Mouse (Mus musculus) kidney, adult 11 months (tissue): ENCODE results near the gene Slc4a4.
A peak's percentile ranks its signal among the peaks of the same experiment; 100 is the strongest.

ENCODE experiments used
- DNase-seq: peaks from one replicate; pipeline ENCODE4 v3.0.0; 2022

Slc4a4 gene

DNA sequence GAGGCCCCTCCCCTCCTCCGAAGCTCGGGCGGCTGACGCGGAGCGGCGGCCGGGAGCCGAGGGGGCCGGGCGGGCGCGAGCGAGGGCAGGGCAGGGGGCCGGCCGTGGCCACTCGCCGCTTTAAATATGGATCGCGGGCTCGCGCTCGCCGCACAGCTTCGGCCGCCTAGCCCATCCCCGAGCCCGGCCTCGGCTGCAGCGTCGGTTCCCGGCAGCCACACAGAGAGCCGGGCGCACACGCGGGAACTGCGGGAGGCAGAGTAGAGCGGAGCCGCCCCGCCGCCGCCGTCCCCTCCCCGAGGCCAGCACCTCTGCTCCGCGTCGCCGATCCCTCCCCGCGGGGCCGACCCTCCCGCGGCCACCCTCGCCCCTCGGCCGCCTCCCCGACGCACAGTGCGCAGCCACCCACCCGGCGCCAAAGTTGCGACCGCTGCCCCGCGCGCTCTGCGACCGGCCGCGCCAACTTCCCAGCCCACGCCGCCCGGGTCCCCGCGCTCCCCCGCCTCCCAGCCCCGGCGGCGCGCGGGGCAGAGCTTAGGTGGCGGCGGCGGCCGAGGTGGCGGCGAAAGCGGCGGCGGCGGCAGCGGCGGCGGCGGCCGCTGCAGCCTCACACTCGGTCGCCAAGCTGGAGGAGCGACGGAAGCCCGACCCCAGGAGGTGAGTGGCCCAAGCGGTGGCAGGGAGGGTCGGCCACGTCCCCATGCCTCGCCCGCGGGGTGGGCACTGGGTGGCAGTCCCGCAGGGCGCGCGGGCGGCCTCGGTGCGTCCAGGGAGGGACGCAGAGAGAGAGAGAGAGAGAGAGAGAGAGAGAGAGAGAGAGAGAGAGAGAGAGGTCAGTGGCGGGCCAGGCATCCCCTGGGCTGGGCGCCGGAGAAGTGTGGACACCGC, at the start of gene Slc4a4:
TSS of gene Slc4a4 (plus strand) at position 151 of the 888 bp plus-strand sequence.
- peak; percentile 8 for DNase-seq

GRCm38 (mm10) chr5:88840080-88840798, 46.4 kb upstream of the Slc4a4 start:
- DNase-seq: no peak

DNA sequence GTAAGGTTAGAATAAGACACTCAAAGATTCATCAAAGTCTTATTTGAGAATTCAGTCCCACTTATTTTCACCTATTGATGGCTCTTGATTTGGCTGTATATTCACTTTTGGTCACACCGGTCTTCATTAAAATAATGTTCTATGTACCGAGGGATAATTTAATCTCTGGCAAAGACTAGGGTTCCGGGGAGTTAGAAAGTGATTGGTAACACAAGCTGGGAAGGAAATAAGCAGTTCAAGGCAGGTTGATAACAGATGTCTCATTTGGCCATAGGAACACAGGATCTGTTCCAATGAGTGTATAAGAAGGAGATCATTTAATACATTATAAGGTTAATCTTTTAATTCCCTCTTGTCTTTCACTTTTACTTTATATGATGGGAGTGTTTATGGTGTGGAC, 29.3 kb upstream of the Slc4a4 start:
- no peak for DNase-seq

GRCm38 (mm10) chr5:88857801-88858200, 28.8 kb upstream of the Slc4a4 start:
- no peak for DNase-seq

GRCm38 (mm10) chr5:88858226-88858625, 28.4 kb upstream of the Slc4a4 start:
- no peak for DNase-seq

- DNase-seq: no peak
These were observed 24.5 kb upstream of the Slc4a4 start for GRCm38 (mm10) chr5:88862163-88862562.

GRCm38 (mm10) chr5:88862794-88863193, 23.8 kb upstream of the Slc4a4 start:
- DNase-seq: no peak

GRCm38 (mm10) chr5:88884101-88884500, 2.5 kb upstream of the Slc4a4 start:
- peak; percentile 19 for DNase-seq

DNA sequence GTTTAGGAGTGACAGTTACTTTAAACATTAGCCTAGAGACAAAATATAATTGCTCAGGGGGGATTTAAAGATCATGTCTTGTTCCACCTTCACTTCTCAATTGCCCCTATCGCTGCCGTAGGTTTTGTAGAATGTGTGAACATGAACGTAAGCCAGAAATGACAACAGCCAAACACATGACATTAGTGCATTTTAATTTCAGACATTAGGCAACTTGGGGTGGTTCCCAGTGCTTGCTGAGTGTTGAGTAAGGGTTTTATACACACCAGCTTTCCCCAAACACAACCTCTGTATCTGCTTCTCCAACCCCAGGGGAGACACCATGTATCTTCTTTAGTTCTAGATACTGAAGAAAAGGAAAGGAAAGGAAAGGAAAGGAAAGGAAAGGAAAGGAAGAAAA, 1.1 kb upstream of the Slc4a4 start:
- DNase-seq: no peak

DNA sequence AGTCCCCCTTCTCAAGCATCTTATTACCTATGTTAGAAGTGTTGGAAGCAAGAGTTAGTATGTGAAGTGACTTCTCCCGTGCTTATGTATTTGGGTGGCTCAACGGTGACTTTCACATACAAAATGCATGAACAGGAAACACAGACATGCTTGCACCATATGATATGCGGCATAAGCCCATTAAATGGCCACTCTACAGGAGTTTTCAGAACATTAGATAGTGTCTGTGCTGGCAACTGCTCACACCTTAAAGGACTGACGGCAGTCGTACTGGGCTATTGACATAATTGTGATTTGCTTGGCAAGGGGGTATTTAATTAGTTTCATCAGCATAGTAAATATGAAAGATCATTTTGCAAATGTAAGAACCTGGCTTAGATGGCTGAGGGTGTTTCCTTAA, 674 bp upstream of the Slc4a4 start:
- no peak for DNase-seq

- peak; percentile 17 for DNase-seq
These were observed 310 bp upstream of the Slc4a4 start for GRCm38 (mm10) chr5:88886349-88886667.

DNA sequence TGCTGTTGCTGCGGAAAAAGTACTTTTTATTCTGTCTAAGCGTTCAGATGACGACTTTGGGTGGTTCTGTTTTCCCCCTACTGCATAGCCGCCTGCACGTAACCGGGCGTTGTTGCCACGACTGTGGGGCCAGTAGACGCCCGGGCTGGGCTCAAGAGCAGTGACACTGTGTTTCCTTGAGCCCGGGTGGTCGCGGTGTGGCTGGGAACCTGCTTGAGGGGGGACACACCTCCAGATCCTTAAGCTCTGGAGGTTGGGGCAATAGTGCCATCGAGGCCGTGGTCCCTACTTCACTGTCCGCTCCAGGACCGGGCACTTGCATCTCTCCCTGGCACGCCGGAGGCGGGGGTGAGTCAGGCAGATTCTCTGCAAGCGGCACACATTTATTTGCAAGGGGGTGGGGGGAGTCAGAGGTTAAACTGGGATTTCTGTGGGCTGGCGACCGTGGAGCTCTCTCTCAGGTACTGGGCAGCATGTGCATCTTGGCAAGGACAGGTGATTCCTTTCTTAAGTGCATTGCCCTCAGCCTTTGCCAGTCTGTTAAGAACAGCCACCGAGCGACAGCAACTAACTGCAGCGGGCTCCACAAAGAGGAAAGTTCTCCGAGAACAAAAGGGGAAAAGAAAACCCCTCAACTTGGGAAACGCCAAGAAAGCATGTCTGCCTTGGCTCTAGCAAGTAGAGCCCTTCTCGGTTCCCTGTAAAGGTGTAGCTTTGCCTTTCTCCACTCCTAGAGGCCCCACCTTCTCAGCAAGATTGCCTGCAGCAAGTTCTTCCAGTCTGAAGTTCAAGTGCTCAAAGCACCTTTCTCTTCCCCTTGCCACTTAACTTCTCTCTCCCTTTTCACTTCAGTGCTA, 1.2 kb downstream of the Slc4a4 start:
- DNase-seq: peak; percentile 7

- no peak for DNase-seq
These were observed 1.7 kb downstream of the Slc4a4 start for GRCm38 (mm10) chr5:88888413-88888700.

GRCm38 (mm10) chr5:88889326-88889725, 2.7 kb downstream of the Slc4a4 start:
- no peak for DNase-seq

GRCm38 (mm10) chr5:88890146-88890545, 3.5 kb downstream of the Slc4a4 start:
- no peak for DNase-seq

DNA sequence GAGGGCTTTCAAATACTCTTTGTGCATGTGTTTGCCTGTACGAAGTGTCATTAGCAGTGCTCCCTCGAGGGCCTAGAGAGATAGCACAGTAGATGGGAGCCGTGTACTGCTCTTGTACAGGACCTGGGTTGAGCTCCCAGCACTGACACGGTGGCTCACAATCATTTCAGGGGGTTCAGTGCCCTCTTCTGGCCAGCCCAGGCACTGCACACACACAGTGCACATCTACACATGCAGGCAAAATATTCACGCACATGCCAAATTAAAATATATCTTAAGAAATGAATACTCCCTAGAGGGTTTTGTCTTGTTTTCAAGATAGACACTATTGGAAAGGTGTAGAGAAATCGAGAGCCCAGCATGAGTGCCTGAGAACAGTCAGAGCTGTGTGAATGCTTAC, 10.0 kb downstream of the Slc4a4 start:
- DNase-seq: no peak

GRCm38 (mm10) chr5:88903111-88903510, 16.5 kb downstream of the Slc4a4 start:
- DNase-seq: no peak

DNA sequence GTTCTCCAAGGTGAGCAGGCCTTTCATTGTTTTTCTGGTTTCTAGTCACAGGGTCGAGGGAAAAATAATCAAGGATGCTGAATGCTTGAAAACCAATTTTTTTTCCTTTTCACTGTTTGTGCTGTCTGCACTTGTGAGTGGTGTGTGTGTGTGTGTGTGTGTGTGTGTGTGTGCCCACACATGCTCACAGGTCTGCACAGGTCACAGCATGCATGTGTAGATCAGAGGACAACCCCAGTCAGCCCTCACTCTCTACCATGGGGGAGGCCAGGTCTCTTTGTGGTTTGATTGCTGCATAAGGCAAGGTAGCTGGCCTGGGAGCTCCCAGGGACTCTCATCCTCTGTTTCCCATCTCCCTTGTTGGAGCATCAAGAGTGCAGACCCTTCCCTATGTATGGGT, 16.9 kb downstream of the Slc4a4 start:
- no peak for DNase-seq

DNA sequence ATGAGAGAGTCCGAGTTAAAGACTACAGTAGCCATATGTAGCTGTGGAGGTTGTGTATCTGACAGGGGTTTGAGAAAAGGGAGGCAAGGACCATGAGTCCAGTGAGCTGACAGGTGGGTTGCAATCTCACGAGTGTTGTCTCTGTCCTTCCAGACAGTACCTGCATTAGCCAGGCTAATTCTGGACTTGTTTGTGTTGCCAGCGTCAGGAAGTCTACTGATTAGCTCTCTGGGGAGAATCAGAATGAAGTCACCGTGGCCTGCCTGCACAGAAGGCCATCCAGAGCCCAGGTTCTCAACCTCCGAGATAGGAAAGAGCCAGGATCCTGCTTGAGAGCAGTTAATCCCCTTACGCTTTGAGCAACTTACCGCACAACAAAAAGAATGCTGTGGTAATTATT, 18.2 kb downstream of the Slc4a4 start:
- no peak for DNase-seq

GRCm38 (mm10) chr5:88907615-88908014, 21.0 kb downstream of the Slc4a4 start:
- no peak for DNase-seq

- DNase-seq: no peak
These were observed 26.0 kb downstream of the Slc4a4 start for GRCm38 (mm10) chr5:88912629-88913028.

- no peak for DNase-seq
These were observed 28.5 kb downstream of the Slc4a4 start for GRCm38 (mm10) chr5:88915082-88915481.

DNA sequence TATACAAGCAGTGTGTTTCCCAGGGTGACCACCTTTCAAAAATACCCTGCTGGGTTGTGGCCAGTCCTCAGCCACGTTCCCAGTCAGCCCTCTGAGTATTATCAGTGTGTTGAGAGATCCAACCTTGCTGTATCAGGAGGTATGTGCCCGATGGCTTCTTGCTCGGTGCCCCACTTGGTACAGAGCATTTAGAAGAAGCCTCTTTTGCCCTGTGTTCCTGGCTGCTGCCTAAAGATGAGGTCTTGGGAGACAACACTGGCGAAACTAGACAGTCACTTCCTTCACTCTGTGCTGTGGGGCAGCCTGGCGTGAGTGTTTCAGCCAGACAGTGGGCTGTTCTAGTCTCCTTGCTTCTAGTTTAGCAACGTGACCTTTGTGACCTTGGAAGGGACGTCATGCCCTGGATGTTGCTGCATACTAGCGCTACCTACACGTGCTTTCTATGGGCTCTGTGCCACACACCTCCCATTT, 29.9 kb downstream of the Slc4a4 start:
- peak; percentile 12 for DNase-seq
